Mouse (Mus musculus): ENCODE results near the gene Hibch. TPM values are rescaled to one million over a fixed set of nuclear protein-coding genes. Genes with fewer than 3 reads are reported as not detected.
A peak's percentile ranks its signal among the peaks of the same experiment; 100 is the strongest.

Hibch gene
- polyA plus RNA-seq, 1 experiment from 2014 or later, result 25.7 TPM

DNA sequence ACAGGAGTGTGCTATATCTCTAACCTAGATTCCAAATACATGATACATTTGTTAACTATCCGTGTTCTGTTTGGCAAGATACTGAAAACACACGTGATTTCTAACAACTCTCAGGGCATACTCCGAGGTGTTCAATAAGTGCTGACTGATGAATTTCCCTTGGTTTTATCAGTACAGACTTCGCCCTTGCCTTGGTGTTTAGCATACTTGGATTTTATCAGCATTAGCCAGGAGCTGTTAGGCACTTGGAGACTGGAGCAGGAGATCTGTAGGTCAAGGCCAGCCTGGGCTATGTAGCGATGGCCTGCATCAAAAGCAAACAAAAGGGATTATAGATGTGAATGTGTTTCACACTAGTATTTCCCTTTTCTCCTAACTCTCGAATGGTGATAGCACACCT, 36.3 kb upstream of the Hibch start:
- no peak overlapping the region for H3K27ac ChIP-seq (replicated peaks; ENCODE audit: low read depth, low read length)
- no peaks in the 10 kb centered on the region for H3K4me1 ChIP-seq (ENCODE audit: control insufficient read depth, insufficient read depth, low read length)
- 88% methylated on average over 6 of the region's 6 CpGs for WGBS
- no peaks in the 10 kb centered on the region for H3K27me3 ChIP-seq (ENCODE audit: control insufficient read depth, insufficient read depth, low read length)
- H3K9ac ChIP-seq (ENCODE audit: low read length), result no peak overlapping the region
- ATAC-seq (ENCODE audit: insufficient number of reproducible peaks, low FRiP score, low TSS enrichment, low read depth) (no peak), DNase-seq (ENCODE audit: low spot score) (no peak)
- H3K36me3 ChIP-seq (ENCODE audit: control insufficient read depth, insufficient read depth, low read length), result no peaks in the 10 kb centered on the region
- no peak overlapping the region for H3K4me2 ChIP-seq (ENCODE audit: low read depth, severe bottlenecking)
- no peak overlapping the region for H3K4me3 ChIP-seq (ENCODE audit: low read depth, low read length)
- no peaks in the 10 kb centered on the region for H3K9me3 ChIP-seq (ENCODE audit: control insufficient read depth, low read length)

DNA sequence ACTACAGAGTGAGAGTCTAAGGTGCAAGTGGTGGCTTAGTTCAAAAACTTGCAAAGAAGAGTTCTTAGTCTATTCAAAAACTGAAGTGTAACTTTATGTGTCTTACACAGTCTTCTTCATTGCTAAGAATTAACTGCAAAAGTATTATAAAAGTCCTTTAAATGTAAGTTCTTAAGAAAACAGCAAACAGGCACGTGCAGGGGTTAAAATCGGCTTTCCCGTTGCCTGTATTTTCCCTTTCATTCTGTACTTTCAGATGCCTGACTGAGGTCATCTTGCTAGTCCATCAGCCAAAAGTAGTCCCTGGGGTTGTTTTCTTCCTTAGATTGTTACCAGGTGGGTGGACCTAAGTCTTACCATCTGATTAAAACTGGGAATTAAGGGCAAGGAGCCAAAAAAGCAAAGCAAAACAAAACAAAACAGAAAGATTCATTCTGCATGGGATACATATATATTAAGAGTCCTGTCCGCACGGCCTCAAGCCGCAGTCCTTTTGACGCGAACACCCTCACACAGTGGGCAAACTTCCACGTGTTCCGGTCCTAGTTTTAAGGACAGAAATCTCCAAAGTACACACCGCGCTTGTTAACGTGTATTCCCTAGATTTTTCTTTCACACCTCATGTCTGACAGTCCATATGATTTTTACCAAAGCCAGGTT, 28.4 kb upstream of the Hibch start:
- Histone ChIP-seq H3K4me2 (ENCODE audit: low read depth, severe bottlenecking) (peak overlapping the region; percentile 76), H3K27ac (replicated peaks; ENCODE audit: low read depth, low read length) (no peak overlapping the region), H3K4me3 (ENCODE audit: low read depth, low read length) (peak overlapping the region; percentile 65), H3K4me1 (ENCODE audit: control insufficient read depth, insufficient read depth, low read length) (no peaks in the 10 kb centered on the region), H3K27me3 (ENCODE audit: control insufficient read depth, insufficient read depth, low read length) (no peaks in the 10 kb centered on the region), H3K9ac (ENCODE audit: low read length) (peak overlapping the region; percentile 86; the same call in 1 of the 2 replicates), H3K36me3 (ENCODE audit: control insufficient read depth, insufficient read depth, low read length) (no peaks in the 10 kb centered on the region), H3K9me3 (ENCODE audit: control insufficient read depth, low read length) (no peaks in the 10 kb centered on the region)
- DNase-seq (ENCODE audit: low spot score) (no peak), ATAC-seq (ENCODE audit: insufficient number of reproducible peaks, low FRiP score, low TSS enrichment, low read depth) (no peak; the same call in 1 of the 2 replicates)
- WGBS, result 67% methylated on average over 13 of the region's 13 CpGs

DNA sequence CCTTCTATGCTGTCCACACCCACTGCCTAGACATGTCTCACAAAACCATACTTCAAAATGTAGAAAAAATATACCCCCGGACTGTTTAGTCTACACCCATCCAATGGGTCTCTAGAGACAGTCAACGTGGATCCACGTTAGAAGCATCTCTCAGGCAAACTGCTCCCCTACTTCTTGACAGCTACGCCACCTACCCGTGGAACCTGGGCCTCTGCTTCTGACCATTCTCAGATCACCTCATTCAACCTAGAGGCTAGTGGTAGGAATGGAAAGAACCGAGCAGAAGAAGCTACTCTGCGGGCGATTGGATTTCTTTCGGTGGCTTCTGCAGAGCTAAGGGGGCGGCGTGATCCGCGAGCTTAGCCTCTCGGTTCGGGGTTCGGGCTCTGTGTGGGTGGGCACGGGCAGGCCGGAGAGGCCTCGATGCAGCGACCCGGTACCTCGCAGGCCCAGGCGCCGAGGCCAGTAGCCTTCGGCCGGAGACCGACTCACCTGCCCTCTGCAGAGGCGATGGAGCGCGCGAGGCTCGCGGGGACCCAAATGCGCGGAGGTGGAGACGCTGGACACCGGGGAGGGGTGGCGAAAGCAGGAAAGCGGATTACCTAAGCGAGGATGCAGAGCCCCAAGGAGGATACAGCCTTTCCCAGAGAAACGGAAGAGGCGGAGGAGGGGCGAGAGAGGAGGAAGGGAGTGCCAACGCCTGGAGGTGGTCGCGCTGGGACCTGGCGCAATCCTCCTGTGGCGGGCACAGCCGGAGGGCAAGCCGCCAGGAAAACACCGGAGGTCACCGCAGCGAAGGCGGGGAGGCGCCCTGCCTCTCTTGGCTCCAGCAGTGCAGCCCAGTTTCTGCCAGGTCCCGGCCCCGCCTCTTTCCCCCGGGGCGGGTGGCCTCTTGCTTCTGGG, 27.6 kb upstream of the Hibch start, which contains the start of gene Inpp1:
Gene Inpp1, minus strand, starts transcription at position 779 of the 903 bp plus-strand sequence.
- peak; percentile 77 for DNase-seq (ENCODE audit: low spot score)
- Histone ChIP-seq H3K9me3 (ENCODE audit: control insufficient read depth, low read length) (no peaks in the 10 kb centered on the region), H3K4me2 (ENCODE audit: low read depth, severe bottlenecking) (peak within 1 kb of the TSS; percentile 76), H3K4me3 (ENCODE audit: low read depth, low read length) (peak within 1 kb of the TSS; percentile 65), H3K27me3 (ENCODE audit: control insufficient read depth, insufficient read depth, low read length) (no peaks in the 10 kb centered on the region), H3K27ac (replicated peaks; ENCODE audit: low read depth, low read length) (no peak within 1 kb of the TSS; the same call in 1 of the 2 replicates), H3K36me3 (ENCODE audit: control insufficient read depth, insufficient read depth, low read length) (no peaks in the 10 kb centered on the region), H3K9ac (ENCODE audit: low read length) (peak within 1 kb of the TSS; percentile 86), H3K4me1 (ENCODE audit: control insufficient read depth, insufficient read depth, low read length) (no peaks in the 10 kb centered on the region)
- ATAC-seq (ENCODE audit: insufficient number of reproducible peaks, low FRiP score, low TSS enrichment, low read depth), result peak; percentile 84
- 1% methylated on average over 53 of the region's 59 CpGs for WGBS

DNA sequence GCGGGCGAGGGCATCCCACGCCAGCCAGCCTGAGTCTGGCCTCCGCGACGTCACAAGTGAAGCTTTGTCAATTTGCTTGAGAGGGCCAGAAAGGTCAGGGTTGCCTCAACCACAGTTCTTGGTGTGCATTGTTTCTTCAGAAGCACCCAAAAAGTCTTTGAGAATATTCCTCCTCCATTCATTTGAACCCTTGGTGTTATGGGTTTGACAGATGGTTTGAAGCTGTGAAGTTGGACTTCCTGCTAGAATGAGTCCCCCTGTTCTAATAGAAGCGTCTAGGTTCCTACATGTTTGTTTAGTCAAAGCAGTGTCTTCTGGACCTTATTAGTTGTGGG, 26.9 kb upstream of the Hibch start:
- peak; percentile 14; the same call in 1 of the 2 replicates for ATAC-seq (ENCODE audit: insufficient number of reproducible peaks, low FRiP score, low TSS enrichment, low read depth)
- peak overlapping the region; percentile 86 for H3K9ac ChIP-seq (ENCODE audit: low read length)
- 9% methylated on average over 6 of the region's 7 CpGs for WGBS
- no peaks in the 10 kb centered on the region for H3K9me3 ChIP-seq (ENCODE audit: control insufficient read depth, low read length)
- H3K27me3 ChIP-seq (ENCODE audit: control insufficient read depth, insufficient read depth, low read length), result no peaks in the 10 kb centered on the region
- no peaks in the 10 kb centered on the region for H3K4me1 ChIP-seq (ENCODE audit: control insufficient read depth, insufficient read depth, low read length)
- H3K4me2 ChIP-seq (ENCODE audit: low read depth, severe bottlenecking), result peak overlapping the region; percentile 76
- no peak overlapping the region; the same call in 1 of the 2 replicates for H3K27ac ChIP-seq (replicated peaks; ENCODE audit: low read depth, low read length)
- H3K36me3 ChIP-seq (ENCODE audit: control insufficient read depth, insufficient read depth, low read length), result no peaks in the 10 kb centered on the region
- no peak for DNase-seq (ENCODE audit: low spot score)
- peak overlapping the region; percentile 65 for H3K4me3 ChIP-seq (ENCODE audit: low read depth, low read length)

DNA sequence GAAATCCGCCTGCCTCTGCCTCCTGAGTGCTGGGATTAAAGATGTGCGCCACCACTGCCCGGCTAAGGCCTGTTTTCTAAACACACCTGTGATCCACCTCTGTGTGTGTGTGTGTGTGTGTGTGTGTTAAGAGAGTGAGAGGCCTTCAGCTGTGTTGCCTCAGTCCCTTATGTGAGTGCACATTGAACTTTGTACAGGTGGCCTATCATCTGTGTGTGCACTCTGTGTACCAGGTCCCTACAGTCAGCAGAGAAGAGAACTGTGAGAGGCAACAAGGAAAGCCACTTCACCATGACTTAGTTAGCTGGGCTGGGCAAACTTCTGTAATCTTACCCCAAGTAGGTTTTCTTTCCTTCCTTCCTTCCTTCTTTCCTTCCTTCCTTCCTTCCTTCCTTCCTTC, 5.6 kb upstream of the Hibch start:
- Histone ChIP-seq H3K27ac (replicated peaks; ENCODE audit: low read depth, low read length) (no peak overlapping the region), H3K9me3 (ENCODE audit: control insufficient read depth, low read length) (no peaks in the 10 kb centered on the region), H3K4me1 (ENCODE audit: control insufficient read depth, insufficient read depth, low read length) (no peaks in the 10 kb centered on the region), H3K4me3 (ENCODE audit: low read depth, low read length) (no peak overlapping the region), H3K36me3 (ENCODE audit: control insufficient read depth, insufficient read depth, low read length) (no peaks in the 10 kb centered on the region), H3K9ac (ENCODE audit: low read length) (no peak overlapping the region), H3K27me3 (ENCODE audit: control insufficient read depth, insufficient read depth, low read length) (no peaks in the 10 kb centered on the region), H3K4me2 (ENCODE audit: low read depth, severe bottlenecking) (no peak overlapping the region)
- 100% methylated on average over 2 of the region's 3 CpGs for WGBS
- ATAC-seq (ENCODE audit: insufficient number of reproducible peaks, low FRiP score, low TSS enrichment, low read depth) (no peak), DNase-seq (ENCODE audit: low spot score) (no peak)

DNA sequence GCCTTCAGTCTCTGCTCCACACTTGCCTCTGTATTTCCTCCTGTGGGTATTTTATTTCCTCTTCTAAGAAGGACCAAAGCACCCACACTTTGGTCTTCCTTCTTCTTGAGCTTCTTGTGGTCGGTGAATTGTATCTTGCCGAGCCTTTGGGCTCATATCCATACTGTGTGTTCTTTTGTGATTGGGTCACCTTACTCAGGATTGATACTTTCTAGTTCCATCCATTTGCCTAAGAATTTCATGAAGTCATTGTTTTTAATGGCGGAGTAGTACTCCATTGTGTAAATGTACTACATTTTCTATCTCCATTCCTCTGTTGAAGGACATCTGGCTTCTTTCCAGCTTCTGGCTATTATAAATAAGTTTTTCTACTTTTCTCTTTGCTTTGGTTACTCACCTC, 375 bp upstream of the Hibch start:
- Histone ChIP-seq H3K9me3 (ENCODE audit: control insufficient read depth, low read length) (no peaks in the 10 kb centered on the region), H3K27ac (replicated peaks; ENCODE audit: low read depth, low read length) (no peak overlapping the region), H3K4me3 (ENCODE audit: low read depth, low read length) (peak overlapping the region; percentile 9; the same call in 1 of the 2 replicates), H3K36me3 (ENCODE audit: control insufficient read depth, insufficient read depth, low read length) (no peaks in the 10 kb centered on the region), H3K4me1 (ENCODE audit: control insufficient read depth, insufficient read depth, low read length) (peaks cover 4% of the 10 kb centered on the region; the same call in 1 of the 2 replicates), H3K9ac (ENCODE audit: low read length) (no peak overlapping the region), H3K27me3 (ENCODE audit: control insufficient read depth, insufficient read depth, low read length) (no peaks in the 10 kb centered on the region), H3K4me2 (ENCODE audit: low read depth, severe bottlenecking) (peak overlapping the region; percentile 24; the same call in 1 of the 2 replicates)
- no peak for DNase-seq (ENCODE audit: low spot score)
- ATAC-seq (ENCODE audit: insufficient number of reproducible peaks, low FRiP score, low TSS enrichment, low read depth), result peak; percentile 40
- WGBS, result 16% methylated on average over 3 of the region's 3 CpGs

DNA sequence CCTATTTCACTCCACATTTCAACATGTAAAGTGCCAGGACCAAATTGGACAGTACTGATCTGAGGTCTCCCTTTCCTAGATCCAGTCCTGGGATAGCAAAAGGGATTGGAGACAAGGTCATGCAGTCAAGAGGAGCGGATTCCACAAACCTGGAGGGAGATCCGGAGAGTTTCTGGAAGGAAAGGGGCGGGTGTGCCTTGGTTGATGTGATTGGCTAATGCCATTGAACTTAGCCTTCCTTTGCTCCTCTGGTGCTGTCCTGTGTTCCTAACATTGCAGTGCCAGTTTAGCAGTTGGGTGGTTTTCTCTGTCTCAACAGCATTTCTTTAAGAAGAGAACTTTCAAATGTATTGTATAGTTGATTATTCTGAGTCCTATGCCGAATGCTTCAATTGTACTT, 1.8 kb downstream of the Hibch start:
- no peaks in the 10 kb centered on the region for H3K36me3 ChIP-seq (ENCODE audit: control insufficient read depth, insufficient read depth, low read length)
- H3K4me1 ChIP-seq (ENCODE audit: control insufficient read depth, insufficient read depth, low read length), result peaks cover 4% of the 10 kb centered on the region; the same call in 1 of the 2 replicates
- H3K9me3 ChIP-seq (ENCODE audit: control insufficient read depth, low read length), result no peaks in the 10 kb centered on the region
- DNase-seq (ENCODE audit: low spot score) (no peak), ATAC-seq (ENCODE audit: insufficient number of reproducible peaks, low FRiP score, low TSS enrichment, low read depth) (no peak)
- H3K4me2 ChIP-seq (ENCODE audit: low read depth, severe bottlenecking), result no peak overlapping the region
- no peak overlapping the region for H3K27ac ChIP-seq (replicated peaks; ENCODE audit: low read depth, low read length)
- no peak overlapping the region for H3K4me3 ChIP-seq (ENCODE audit: low read depth, low read length)
- no peaks in the 10 kb centered on the region for H3K27me3 ChIP-seq (ENCODE audit: control insufficient read depth, insufficient read depth, low read length)
- no peak overlapping the region for H3K9ac ChIP-seq (ENCODE audit: low read length)
- WGBS, result 92% methylated on average over 4 of the region's 4 CpGs

DNA sequence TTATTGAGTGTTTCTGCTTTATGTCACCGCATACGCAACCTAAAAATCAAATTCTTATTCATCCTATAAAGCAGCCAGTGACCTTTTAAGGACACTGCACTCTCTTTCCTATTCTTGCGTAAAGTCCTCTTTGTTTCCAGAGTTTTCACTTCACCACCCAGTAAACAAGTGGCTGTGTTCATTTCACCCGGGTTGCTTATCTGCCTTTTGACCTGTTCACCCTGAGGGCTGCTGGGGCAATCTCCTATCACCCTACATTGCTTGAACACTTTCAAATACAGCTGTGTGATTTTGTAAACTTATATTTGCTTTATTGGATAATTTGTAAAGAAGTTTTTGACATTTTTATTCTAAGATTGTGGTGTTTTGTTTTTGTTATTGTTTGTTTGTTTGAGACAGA, 4.7 kb downstream of the Hibch start:
- WGBS, result 82% methylated on average over 4 of the region's 4 CpGs
- ATAC-seq (ENCODE audit: insufficient number of reproducible peaks, low FRiP score, low TSS enrichment, low read depth) (no peak), DNase-seq (ENCODE audit: low spot score) (no peak)
- H3K27me3 ChIP-seq (ENCODE audit: control insufficient read depth, insufficient read depth, low read length), result no peaks in the 10 kb centered on the region
- no peak overlapping the region for H3K4me3 ChIP-seq (ENCODE audit: low read depth, low read length)
- peaks cover 4% of the 10 kb centered on the region; the same call in 1 of the 2 replicates for H3K4me1 ChIP-seq (ENCODE audit: control insufficient read depth, insufficient read depth, low read length)
- no peaks in the 10 kb centered on the region for H3K36me3 ChIP-seq (ENCODE audit: control insufficient read depth, insufficient read depth, low read length)
- H3K4me2 ChIP-seq (ENCODE audit: low read depth, severe bottlenecking), result no peak overlapping the region
- H3K9me3 ChIP-seq (ENCODE audit: control insufficient read depth, low read length), result no peaks in the 10 kb centered on the region
- no peak overlapping the region for H3K9ac ChIP-seq (ENCODE audit: low read length)
- no peak overlapping the region for H3K27ac ChIP-seq (replicated peaks; ENCODE audit: low read depth, low read length)
